Mouse (Mus musculus) lung, adult 2 months (tissue): ENCODE measurements at regions not wholly inside any gene's neighbourhood (a gene's known extent, or its start where the extent isn't known, plus 50 kb on each side); places are given as distances from the start of the nearest gene placed in this dataset.

Experiments
- CTCF ChIP-seq: fragments of 200-500 bp; IDR thresholded peaks from 2 replicates; pipeline ENCODE4 v1.5.1; 2011; ENCODE audit warnings: mild to moderate bottlenecking, low read length, control low read depth; ENCODE audit not compliant: insufficient read depth
- POLR2A ChIP-seq: fragments of 200-500 bp; IDR thresholded peaks from 2 replicates; pipeline ENCODE4 v1.6.1; 2011; ENCODE audit warnings: low read depth, mild to moderate bottlenecking, control low read depth, low read length, borderline replicate concordance; ENCODE audit errors: extremely low read depth

DNA sequence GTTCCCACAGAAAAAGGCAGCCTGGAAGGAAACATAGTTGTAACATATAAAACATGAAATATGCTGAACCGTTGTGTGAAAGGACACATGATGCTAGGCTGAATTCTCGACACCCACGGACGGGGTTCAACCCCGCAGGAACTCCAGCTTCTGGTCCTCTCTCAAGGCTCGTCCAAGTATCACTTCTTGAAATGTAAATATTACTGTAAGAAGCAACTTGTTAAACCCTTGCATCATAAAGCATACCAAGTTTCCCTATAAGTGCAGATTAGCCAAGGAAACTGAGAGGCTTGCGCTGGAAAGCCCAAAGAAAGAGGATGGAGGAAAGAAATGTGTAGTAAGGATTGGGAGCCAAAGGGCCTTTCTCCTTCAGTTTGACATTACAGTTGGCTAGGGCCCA lies 104.4 kb upstream of the Cwc22 start:
- TF ChIP-seq CTCF (no peak), POLR2A (no peak)
